Comparison of ENCODE assay signal across 1 mouse cellular context in genomic region chr1:134361195-134361856, GRCm38 (mm10).
TF ChIP-seq lines count a peak whose summit lies in the region.

No protein-coding gene starts in this region.

TF ChIP-seq in CH12.LX, 34 proteins besides CTCF, POLR2A, EP300 and RAD21 (continued from another document):
- no peak for TF ChIP-seq MAX (IDR thresholded peaks at IDR 0.05; ENCODE audit: low read length)
- no peak for TF ChIP-seq ZNF384 (IDR thresholded peaks at IDR 0.05; ENCODE audit: low read depth, low read length)
- no peak for TF ChIP-seq TBP (conservative IDR thresholded peaks at IDR 0.05; ENCODE audit: low read depth, low read length)
- TF ChIP-seq NRF1 (IDR thresholded peaks at IDR 0.05; ENCODE audit: low read depth, low read length), result no peak
- TF ChIP-seq GABPA (IDR thresholded peaks at IDR 0.05; ENCODE audit: insufficient replicate concordance, low read depth, low read length), result no peak
- no peak for TF ChIP-seq JUN (IDR thresholded peaks at IDR 0.05; ENCODE audit: insufficient read depth, low read depth, low read length)
- no peak for TF ChIP-seq MXI1 (IDR thresholded peaks at IDR 0.05; ENCODE audit: low read depth, low read length)
- TF ChIP-seq HCFC1 (IDR thresholded peaks at IDR 0.05; ENCODE audit: low read depth, low read length), result no peak
- no peak for TF ChIP-seq IRF4 (IDR thresholded peaks at IDR 0.05; ENCODE audit: low read depth, low read length)
